Mouse (Mus musculus): ENCODE measurements around the gene 6430628N08Rik.

Gene 6430628N08Rik

DNA sequence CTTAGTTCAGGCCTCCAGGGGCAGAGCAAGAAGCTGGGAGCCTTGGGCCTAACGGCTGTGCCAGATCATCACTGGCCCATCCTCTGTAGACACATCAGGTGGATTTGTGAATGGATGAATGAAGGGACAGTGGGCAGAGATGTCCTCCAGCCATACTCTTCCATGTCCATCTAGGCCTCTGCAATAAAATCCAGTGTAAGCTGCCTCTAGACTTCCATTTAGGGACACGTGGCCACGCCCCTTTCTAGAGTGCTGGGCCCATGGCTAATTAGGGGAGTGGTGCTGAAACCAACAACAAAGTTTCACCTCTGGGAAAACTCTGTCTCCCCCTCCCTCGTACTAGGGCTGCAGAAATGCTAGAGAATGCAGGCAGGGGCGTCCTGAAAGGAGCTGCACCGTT is 399 bp upstream of the 6430628N08Rik start:
- no peak for DNase-seq

DNA sequence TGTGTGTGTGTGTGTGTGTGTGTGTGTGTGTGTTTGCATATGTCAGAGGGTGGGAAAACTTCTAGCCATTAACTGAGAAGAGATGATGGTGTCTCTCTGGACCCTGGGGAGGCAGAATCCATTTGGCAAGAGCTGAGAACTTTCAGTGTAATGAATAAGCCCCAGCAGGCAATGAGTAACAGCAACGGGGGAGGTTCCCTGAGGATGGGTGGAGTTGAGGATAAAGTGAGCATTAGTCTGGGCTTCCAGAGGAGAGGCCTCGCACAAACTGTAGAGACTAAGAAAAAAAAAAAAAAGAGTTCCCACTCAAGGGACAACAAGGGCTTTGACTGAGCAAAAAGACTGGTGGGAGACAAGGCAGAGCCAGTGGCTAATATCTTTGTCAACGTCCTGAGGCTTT is 3.8 kb downstream of the 6430628N08Rik start:
- no peak for DNase-seq

DNA sequence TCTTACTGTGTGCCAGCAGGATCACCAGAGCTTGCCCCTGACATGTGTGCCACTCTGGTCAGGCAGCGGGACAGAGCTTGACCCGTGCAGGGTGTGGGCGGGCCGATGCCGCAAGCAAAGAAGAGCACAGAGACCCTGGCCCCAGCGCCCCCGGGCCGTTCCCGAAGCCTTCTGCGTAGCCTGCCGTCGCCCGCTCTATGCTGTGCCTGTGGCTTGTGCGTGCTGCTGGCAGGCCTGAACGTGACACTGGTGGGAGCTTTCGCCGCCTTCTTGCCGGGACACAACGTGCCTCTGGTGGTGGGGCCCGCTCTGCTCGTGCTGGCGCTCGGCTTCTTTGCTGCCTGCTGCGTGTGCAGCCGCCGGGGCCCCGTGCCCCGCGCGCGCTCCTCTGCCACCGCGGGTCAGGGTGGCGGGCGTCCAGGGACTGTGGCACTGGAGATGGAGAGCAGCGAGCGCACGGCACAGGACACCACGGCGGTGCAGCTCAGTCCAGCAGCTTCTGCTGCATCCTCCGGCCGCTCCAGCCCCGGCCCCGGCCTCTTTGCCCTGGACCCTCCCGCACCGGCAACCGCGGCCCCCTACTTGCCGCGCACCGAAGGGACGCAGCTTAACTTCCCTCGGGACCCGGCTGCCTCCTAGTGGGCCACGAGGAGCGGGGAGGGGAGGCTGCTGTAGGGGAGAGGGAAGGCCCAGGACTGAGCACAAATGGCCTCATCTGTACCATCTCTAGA is 7.6 kb downstream of the 6430628N08Rik start:
- no peak for DNase-seq

DNA sequence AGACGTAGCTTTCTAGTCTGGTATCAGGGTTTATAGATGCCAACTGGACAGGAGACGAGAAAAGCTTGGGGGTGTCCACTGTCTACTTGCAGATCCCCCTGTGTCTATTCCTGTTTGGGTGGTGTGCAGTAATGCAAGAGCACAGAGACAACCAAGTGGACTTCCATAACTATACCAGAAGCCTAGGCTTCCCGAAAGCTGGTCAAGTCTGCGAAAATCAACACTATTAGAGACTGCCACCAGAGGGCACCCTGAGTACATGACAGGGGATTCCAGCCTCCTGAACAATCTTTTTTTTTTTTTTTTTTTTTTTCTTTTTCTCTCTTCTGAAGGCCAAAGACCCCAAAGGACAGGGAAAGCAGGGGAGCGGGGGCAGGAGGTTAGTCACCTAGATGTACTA is 12.4 kb downstream of the 6430628N08Rik start:
- DNase-seq = peak; percentile 77

DNA sequence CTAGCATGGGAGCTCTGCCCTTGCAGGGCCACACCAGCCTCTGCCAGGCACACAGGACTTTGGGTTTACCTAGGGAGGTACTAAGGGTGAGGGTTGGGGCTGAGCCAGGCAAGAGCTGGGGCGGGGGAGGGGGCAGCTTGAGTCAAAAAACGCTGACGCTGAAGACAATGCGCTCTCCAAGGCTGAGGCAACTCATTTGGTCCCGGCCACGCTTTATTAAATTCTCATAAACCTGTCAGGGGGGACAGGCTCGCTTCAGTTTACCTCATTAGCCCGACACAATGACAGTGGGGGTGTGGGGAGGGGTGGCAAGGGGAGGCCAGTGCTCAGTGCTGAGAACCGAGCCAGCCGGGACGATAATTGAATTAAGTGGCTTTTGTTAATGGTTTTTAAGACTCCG is 13.9 kb downstream of the 6430628N08Rik start:
- DNase-seq = no peak

- no peak for DNase-seq
Measured at GRCm38 (mm10) chr4:115905701-115906100, 15.2 kb downstream of the 6430628N08Rik start.

DNA sequence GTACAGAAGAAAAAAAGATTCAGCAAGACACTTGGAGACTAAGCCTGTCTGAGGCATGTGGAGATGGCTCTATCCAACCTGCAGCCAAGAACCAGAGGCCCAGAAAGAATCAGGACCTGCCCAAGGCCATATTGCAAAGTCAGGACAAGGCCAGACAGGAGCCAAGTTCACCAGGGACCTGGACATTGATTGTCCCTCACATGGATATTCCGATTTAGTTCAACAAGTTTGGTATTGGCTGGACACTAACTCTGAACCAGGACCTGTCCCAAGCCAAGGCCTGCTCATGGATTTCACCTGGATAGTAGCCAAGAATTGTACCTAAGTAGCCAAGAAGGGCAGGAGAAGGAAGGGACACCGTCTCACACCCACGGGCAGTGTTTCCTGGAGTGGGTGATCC is 16.3 kb downstream of the 6430628N08Rik start:
- DNase-seq = no peak

DNA sequence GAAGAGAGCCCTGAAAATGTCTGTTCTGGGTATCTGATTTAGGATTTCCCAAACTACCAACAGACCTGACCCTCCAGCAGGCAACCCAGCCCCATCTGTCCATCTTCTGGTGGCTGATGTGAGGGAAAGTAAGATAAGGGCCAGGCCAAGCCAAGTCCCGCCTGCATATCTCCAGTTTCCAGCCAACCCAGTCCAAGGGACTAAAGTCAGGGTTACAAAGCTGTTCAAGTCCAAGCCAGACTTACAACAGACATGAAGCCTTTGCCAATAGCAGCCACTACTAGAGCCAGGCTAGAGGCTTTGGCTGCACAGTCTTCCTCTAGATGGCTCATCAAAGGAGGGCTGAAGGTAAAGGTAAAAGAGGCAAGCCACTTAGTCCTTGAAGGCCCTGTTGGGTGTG is 17.5 kb downstream of the 6430628N08Rik start:
- DNase-seq = no peak

GRCm38 (mm10) chr4:115908641-115909040 is 18.2 kb downstream of the 6430628N08Rik start:
- DNase-seq = no peak

GRCm38 (mm10) chr4:115911586-115911985 is 21.1 kb downstream of the 6430628N08Rik start:
- no peak for DNase-seq

DNA sequence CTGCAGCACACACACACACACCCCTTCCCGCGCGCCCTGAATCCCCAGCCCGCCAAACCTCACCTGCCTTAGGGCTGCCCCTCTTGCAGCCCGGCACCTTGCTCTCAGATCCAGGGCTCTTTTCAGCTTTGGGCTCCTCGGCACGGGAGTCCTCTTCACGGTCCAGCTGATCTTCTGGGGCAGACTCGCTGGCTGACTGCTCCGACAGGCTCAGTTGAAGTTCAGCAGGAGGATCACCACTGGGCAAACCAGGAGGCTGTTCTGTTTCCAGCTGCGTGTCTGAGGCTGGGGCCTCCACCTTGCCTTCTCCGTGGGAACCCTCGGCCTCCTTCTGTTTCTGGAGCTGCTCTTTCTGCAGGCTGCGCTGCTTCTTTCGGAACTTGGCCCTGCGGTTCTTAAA is 29.4 kb downstream of the 6430628N08Rik start:
- no peak for DNase-seq

DNA sequence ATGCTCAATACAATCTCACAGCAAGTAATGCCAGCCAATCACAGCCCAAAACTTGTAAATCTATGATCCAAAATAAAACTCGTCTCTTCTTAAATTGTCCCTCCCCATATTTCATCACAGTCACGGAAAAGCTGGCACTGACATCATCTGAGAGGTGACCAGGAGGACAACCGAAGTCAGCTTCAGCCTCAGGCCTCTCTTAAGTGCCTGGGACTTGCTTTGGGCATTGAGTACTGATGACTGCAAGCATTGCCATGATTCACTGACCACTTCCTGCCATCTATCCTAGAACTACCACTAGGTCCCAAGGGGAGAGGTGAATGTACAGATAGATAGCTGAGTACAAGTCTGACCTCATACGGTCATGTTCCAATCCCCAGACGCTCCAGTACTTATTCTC is 32.2 kb downstream of the 6430628N08Rik start:
- no peak for DNase-seq

DNA sequence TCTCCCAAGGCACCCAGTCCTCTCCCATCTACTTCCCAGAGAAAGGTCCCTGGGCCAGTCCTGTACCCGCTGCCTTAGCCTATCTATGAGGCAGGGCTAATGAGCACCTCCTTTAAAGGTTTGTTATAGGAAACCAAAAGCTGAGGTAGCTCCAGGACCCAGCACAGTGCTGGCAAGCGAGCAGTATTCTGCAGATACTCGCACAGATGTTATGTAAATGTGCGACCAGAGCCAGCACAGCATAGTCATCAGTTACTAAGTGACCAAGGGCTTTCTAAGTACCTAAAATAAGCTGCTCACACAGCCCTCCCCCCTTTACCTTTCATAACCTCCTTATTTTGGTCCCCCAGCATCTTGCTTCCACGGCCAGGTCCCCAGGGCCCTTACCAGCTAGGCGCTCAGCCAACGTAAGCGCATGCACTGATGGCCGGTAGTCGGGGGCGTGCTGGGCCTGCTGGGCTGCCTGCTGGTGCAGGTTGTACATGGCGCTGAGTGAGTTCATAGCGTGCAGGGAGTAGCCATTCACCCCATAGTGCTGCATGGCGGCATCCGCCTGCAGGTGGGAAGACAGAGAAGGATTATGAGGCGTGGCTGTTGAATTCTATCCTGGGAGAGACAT is 32.9 kb downstream of the 6430628N08Rik start:
- no peak for DNase-seq

GRCm38 (mm10) chr4:115927637-115928036 is 37.2 kb downstream of the 6430628N08Rik start:
- DNase-seq = no peak

DNA sequence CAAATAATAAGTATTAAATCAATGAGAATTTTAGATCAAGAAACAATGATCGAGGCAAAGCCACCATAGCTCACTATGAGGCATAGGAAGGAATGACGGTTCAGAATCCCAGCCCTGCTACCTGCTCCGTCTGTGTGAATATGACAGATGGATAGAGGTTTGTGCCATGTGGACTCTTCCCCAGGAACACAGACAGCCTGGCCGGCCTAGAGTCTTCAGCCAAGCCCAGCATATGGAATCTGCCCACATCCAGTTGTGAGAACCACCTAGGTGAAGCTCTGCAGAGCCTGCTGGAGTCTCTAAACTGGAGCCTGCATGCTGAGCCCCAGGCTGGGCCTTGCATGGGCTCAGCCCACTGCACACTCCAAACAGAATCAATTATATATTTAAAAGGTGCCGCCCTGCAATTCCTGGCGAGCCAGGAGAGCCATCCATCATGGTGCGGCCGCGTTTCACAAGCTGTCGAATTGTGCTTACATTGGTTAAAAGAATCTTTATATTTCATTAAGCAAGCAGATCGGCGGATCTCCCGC is 41.2 kb downstream of the 6430628N08Rik start:
- no peak for DNase-seq

DNA sequence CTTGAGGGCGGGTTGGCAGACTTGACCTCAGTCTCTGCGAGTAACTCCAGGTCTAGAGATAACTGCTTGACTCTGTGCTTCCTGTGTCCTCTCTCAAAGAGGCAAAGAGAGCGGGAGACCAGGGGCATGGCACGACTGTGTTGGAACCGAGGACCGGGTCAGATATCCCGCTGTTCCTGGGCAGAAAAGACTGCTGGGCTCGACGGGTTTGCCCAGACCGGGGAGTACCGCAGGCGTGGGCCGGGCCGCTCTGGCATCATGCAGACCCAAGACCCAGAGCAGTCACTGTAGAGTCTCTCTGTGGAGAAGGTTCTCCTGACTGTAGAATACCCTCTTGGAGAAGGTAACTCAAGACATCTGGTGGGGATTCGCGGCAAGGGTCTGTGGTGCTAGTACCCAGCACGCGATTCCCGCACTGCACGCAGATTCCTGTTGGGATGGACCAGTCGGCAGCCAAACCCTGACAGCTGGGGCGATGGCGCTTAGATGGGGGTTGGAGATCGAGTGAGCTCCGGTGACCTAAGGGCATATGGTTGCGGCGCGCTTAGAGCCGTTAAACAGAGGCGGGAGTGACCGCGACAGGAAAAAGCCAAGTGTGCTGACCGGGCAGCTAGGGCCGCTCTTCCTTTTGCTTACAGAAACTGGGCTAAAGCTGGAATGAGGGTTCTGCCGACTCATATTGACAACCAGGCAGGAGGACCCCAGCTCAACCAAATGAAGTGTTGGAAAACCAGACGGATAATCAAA is 45.5 kb downstream of the 6430628N08Rik start:
- DNase-seq = no peak

DNA sequence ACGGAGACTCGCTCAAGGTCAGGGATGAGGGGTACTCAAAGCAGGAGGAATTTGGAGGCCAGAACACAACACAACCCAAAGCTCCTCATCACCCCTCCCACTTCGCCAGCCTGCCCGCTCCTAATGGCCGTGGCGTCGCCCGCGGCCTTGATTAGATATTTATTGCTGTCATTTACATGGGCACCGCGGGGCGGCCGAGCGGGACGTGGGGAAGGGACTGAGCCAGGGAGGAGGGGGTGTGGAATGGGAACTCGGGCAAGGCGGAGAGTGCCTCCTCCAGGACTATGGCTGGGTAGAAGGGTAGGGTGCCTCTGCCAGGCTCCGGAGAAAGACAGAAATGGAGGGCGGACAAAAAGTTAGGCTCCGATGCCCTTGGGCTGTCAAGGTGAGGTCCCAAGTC is 46.2 kb downstream of the 6430628N08Rik start:
- DNase-seq = no peak

- no peak for DNase-seq
Measured at GRCm38 (mm10) chr4:115937061-115937976, 46.9 kb downstream of the 6430628N08Rik start.

DNA sequence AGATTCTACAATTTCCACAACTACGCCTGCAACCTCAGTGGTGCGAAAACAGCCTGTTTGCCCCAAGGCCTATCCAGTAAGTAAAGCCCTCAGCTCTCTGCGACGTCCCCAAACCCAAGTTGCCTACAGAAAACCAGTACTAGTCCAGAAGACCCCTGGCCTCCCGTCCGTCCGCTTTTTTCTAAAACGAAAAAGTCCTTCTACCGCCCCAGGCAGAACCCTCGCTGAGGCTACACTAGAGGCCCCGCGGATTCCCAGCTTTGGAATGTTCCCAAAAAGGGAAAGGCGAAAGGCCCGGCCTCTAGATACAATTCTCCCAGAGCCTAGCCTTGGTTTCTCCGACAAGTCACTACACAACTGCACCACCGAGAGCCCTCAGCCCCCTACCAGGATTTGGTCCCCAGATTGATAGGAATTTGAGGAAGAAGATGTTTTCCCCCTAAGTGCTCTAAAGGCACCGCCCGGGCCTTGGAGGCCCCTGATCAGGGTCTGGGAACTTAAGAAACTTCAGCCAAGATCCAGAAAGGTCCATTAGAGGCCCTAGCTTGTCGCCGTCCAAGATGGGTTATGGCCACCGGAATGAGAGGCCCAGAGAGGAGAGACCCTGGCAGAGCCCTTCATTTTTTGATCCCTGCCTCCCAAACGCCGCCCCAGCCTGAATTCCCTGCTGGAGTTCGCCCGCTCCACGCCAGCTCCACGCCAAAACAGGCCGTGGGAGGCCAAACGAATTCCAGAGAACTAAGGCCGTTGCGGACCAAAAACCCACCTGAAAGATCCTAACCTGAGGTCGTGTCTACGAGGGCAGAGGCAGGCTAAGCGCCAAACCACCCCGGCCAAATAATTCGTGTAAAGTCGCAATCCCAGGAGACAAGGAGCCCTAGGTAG is 48.1 kb downstream of the 6430628N08Rik start:
- DNase-seq = peak; percentile 43

- peak; percentile 18 for DNase-seq
Measured at GRCm38 (mm10) chr4:115939295-115940102, 49.0 kb downstream of the 6430628N08Rik start, which contains the start of gene Dmbx1. Gene Dmbx1 (minus strand): TSS chr4:115939926.

- DNase-seq = no peak
Measured at GRCm38 (mm10) chr4:115940681-115941080, 50.2 kb downstream of the 6430628N08Rik start.
